Mouse (Mus musculus) stomach, postnatal 0 days (tissue): ENCODE results near the gene Asb17. TPM values are rescaled to one million over a fixed set of nuclear protein-coding genes. Genes with fewer than 3 reads are reported as not detected.
A peak's percentile ranks its signal among the peaks of the same experiment; 100 is the strongest.

ENCODE experiments used
- ATAC-seq: fragments of 200-750 bp; cut with Nextera tagmentation; 2 replicates; pipeline ENCODE4 v1.8.0; 2017; ENCODE audit not compliant: low FRiP score, low TSS enrichment
- DNase-seq: peaks from one replicate; pipeline ENCODE4 v3.0.0-alpha.2; 2016; ENCODE audit warnings: low spot score
- H3K27ac ChIP-seq: fragments of 300-500 bp; sonication (generic); replicated peaks from 2 replicates; pipeline ENCODE4 v1.5.1; 2014; ENCODE audit warnings: mild to moderate bottlenecking, control low read depth
- H3K27me3 ChIP-seq: fragments of 300-500 bp; sonication (generic); 2 replicates; pipeline ENCODE4 v1.6.1; 2014; ENCODE audit warnings: low read length; ENCODE audit not compliant: control insufficient read depth, insufficient read depth
- H3K36me3 ChIP-seq: fragments of 300-500 bp; sonication (generic); 2 replicates; pipeline ENCODE4 v1.6.1; 2014; ENCODE audit warnings: low read length, mixed read lengths; ENCODE audit not compliant: control insufficient read depth, insufficient read depth
- H3K4me1 ChIP-seq: fragments of 300-500 bp; sonication (generic); replicated peaks from 2 replicates; pipeline ENCODE4 v1.6.1; 2014; ENCODE audit warnings: antibody characterized with exemption; ENCODE audit not compliant: control insufficient read depth, insufficient read depth
- H3K4me2 ChIP-seq: fragments of 300-500 bp; sonication (generic); replicated peaks from 2 replicates; pipeline ENCODE4 v1.6.1; 2014; ENCODE audit warnings: low read depth, mild to moderate bottlenecking, control low read depth, moderate library complexity
- H3K4me3 ChIP-seq: fragments of 300-500 bp; sonication (generic); 2 replicates; pipeline ENCODE4 v1.5.1; 2014; ENCODE audit warnings: low read depth, low read length, control low read depth
- H3K9ac ChIP-seq: fragments of 300-500 bp; sonication (generic); 2 replicates; pipeline ENCODE4 v1.6.1; 2014; ENCODE audit warnings: mild to moderate bottlenecking, low read length, control low read depth, mixed read lengths
- H3K9me3 ChIP-seq: fragments of 300-500 bp; sonication (generic); 2 replicates; pipeline ENCODE4 v1.6.1; 2016; ENCODE audit warnings: low read length; ENCODE audit not compliant: control insufficient read depth
- CTCF ChIP-seq: IDR thresholded peaks from 2 replicates; pipeline ENCODE4 v1.5.1; 2016; ENCODE audit warnings: antibody characterized with exemption, low read depth, mild to moderate bottlenecking, moderate library complexity
- EP300 ChIP-seq: optimal IDR thresholded peaks from 2 replicates; pipeline ENCODE3; 2016; ENCODE audit warnings: antibody characterized with exemption
- WGBS: fragments of 180-500 bp; shearing (Covaris S2); extraction: QIAGEN DNeasy Blood & Tissue Kit; methylation state at CpG from one replicate; pipeline ENCODE4 v1.1.7; 2014; 5-methylcytosine and 5-hydroxymethylcytosine counted together
- polyA plus RNA-seq: library from polyadenylated mRNA; unstranded; fragments of >200 nt; fragmentation: Nextera tagmentation; extraction: Ambion mirVana; gene quantifications from 2 replicates; pipeline ENCODE4 v1.2.1, GENCODE M21; 2015

Asb17 gene
- polyA plus RNA-seq, 1 experiment from 2014 or later, result 0.12 TPM

DNA sequence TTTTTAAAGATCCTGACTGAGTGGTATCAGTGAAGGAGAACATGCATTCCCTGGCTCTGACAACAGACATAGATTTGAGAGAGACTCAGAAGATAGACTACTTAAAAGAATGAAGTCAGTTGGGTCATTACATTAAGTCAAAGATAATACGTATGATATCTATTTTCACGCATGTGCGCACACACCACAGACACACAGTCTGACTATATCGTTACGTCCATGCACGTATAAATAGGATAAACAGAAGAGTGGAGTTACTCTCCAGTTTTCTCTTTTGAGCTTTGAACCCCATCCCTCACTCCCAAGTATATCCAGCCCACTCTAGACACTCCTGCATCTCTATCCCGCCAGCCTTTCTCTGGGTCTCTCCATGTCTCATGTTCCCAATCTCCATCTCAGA is 40.0 kb upstream of the Asb17 start:
- Histone ChIP-seq H3K36me3 (no peaks in the 10 kb centered on the region), H3K9ac (no peak overlapping the region), H3K4me3 (no peak overlapping the region), H3K27ac (no peak overlapping the region), H3K4me2 (no peak overlapping the region), H3K4me1 (0 out of 2 replicates have a peak, but pooled peaks cover 2% of the 10 kb centered on the region), H3K9me3 (no peaks in the 10 kb centered on the region), H3K27me3 (no peaks in the 10 kb centered on the region)
- WGBS, result 90% methylated on average over 7 of the region's 7 CpGs
- no peak for TF ChIP-seq CTCF
- no peak for TF ChIP-seq EP300
- ATAC-seq (no peak), DNase-seq (no peak)

DNA sequence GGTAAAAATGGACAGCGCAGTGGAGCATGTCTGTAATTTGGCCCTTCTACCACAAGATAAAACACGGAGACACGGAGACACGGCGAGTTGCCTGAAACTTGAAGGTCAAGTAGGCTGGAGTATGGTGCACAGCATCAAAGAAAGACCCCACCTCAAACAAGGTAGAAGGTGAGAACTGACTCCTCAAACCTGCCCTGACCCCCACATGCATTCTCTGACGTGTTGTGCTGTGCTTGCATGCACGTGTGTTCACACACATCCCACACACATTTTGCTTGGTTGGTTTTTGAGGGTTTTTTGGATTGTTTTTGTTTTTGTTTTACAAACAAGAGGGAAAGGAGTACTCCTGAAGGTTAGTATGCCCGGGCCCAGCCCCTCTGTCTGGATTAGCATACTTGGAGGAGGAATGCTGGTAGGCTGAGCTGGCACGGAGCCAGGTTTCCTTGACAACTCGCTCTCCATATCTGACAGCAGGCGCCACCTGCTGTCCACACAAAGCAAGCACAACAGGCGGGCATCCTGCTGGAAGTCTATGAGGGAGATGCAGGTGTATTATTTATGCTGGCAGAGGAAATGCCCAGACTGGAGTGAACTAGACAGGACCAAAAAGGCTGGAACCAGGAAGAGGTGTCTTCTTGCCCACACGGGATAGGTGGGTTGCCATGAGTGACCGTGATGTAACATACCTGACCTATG is 37.8 kb upstream of the Asb17 start:
- Histone ChIP-seq H3K27ac (no peak overlapping the region), H3K27me3 (no peaks in the 10 kb centered on the region), H3K4me1 (0 out of 2 replicates have a peak, but pooled peaks cover 2% of the 10 kb centered on the region), H3K9me3 (no peaks in the 10 kb centered on the region), H3K4me3 (no peak overlapping the region), H3K9ac (no peak overlapping the region), H3K4me2 (no peak overlapping the region), H3K36me3 (no peaks in the 10 kb centered on the region)
- ATAC-seq (peak; percentile 77), DNase-seq (peak; percentile 91)
- TF ChIP-seq CTCF (peak; percentile 96), EP300 (no peak)
- 32% methylated on average over 14 of the region's 14 CpGs for WGBS

DNA sequence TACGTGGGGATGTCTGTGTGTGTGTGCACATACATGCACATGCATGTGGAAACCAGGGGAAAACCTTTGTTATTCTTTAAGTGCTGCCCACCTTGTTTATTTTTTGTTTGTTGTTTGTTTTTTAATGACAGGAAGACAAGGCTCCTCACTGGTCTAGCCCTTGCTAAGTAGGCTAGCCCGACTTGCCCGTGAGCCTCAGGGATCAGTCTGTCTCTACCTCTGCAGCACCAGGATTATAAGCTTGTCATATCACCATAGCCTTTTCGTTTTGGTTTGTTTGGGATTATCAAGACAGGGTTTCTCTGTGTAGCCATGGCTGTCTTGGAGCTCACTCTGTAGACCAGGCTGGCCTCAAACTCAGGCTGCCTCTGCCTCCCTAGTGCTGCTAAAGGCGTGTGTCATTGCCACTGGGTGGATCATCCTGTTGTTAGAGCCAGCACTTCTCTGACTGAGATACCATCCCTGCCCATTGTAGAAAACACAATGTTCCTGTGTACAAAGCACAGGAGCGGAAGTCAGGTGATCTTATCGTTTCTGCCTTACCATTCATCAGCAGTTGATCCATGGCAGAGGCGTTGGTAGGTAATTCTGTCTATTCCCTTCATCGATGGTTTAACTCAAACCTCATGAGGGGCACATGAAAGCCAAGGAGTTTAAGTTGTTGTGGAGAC is 37.1 kb upstream of the Asb17 start:
- Histone ChIP-seq H3K27ac (no peak overlapping the region), H3K9ac (no peak overlapping the region), H3K36me3 (no peaks in the 10 kb centered on the region), H3K27me3 (no peaks in the 10 kb centered on the region), H3K4me1 (0 out of 2 replicates have a peak, but pooled peaks cover 2% of the 10 kb centered on the region), H3K9me3 (no peaks in the 10 kb centered on the region), H3K4me2 (no peak overlapping the region), H3K4me3 (no peak overlapping the region)
- no peak for TF ChIP-seq EP300
- TF ChIP-seq CTCF, result no peak
- DNase-seq, result no peak
- WGBS, result 85% methylated on average over 9 of the region's 9 CpGs
- ATAC-seq, result no peak

DNA sequence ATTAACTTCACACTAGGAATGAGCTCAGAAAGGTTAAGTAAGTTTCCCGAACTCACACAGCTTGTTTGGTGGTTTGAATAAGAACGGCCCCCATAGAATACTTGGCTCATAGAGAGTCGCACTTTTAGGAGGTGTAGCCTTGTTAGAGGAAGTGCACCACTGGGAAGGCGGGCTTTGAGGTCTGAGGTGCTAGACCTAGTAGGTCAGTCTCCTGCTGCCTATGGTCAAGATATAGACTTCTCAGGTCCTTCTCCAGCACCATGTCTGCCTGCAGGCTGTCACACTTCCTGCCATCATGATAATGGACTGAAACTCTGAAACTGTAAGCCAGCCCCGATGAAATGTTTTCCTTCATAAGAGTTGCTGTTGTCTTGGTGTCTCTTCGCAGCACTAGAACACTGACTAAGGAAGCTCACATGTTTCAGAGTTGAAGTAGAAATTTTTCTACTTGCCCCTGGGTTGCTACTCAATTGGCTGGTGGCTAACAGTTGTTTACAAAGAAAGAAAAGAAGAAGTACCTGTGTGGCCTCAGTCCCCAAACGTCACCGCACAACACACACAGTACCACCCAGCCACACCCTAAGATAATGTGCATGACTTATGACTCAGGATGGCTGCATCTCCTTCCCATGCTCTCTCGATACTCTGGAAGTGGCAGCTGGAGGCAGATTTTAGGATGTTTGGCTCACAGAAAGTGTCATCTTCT is 36.4 kb upstream of the Asb17 start:
- no peak for TF ChIP-seq CTCF
- no peak for TF ChIP-seq EP300
- no peak overlapping the region for H3K27ac ChIP-seq
- DNase-seq (no peak), ATAC-seq (no peak)
- WGBS, result 77% methylated on average over 9 of the region's 9 CpGs
- no peaks in the 10 kb centered on the region for H3K36me3 ChIP-seq
- H3K4me2 ChIP-seq, result no peak overlapping the region
- no peaks in the 10 kb centered on the region for H3K27me3 ChIP-seq
- H3K4me1 ChIP-seq, result 0 out of 2 replicates have a peak, but pooled peaks cover 2% of the 10 kb centered on the region
- no peaks in the 10 kb centered on the region for H3K9me3 ChIP-seq
- no peak overlapping the region for H3K4me3 ChIP-seq
- no peak overlapping the region for H3K9ac ChIP-seq

DNA sequence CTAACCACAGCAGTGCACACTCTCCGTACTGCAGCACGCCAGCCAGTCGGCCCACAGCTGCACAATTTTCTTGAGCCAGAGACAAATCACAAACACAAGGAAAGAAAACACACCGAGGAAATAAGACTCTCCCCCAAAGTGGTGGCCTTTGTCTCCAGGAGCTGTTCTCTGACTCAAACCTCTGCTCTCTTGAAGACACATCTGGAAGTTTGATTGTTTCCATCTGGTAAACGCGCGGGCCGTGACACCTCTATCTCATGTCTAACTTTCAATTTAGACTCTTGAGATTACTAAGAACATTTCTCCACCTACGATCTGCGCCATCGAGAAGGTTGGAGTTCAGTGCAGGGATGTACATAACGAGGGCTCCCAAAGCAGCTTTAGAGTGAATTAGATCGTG is 35.6 kb upstream of the Asb17 start:
- Histone ChIP-seq H3K27ac (no peak overlapping the region), H3K4me3 (no peak overlapping the region), H3K27me3 (no peaks in the 10 kb centered on the region), H3K36me3 (no peaks in the 10 kb centered on the region), H3K4me1 (0 out of 2 replicates have a peak, but pooled peaks cover 2% of the 10 kb centered on the region), H3K9me3 (no peaks in the 10 kb centered on the region), H3K4me2 (no peak overlapping the region), H3K9ac (no peak overlapping the region)
- TF ChIP-seq CTCF, result no peak
- TF ChIP-seq EP300, result no peak
- DNase-seq (no peak), ATAC-seq (no peak)
- 70% methylated on average over 13 of the region's 13 CpGs for WGBS

DNA sequence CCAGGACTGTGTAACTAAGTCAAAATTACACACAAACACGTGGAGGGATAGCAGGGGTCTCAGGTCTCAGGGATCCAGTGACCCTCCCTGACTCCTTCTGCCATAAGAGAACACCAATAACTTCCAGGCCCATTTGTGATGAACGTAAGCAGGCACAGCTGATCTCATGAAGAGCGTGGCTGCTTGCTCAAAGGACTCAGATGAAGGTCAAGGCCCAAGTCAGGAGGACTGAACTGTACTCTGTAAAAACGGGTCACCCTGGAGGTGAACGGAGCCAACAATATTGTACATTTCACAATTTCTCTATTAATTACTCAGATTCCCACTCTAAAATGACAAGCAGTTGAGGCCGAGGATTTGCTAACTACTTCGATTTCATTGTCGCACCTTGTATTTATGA is 30.0 kb upstream of the Asb17 start:
- Histone ChIP-seq H3K9ac (no peak overlapping the region), H3K36me3 (no peaks in the 10 kb centered on the region), H3K4me1 (no peaks in the 10 kb centered on the region), H3K4me2 (no peak overlapping the region), H3K27ac (no peak overlapping the region), H3K9me3 (no peaks in the 10 kb centered on the region), H3K27me3 (no peaks in the 10 kb centered on the region), H3K4me3 (no peak overlapping the region)
- ATAC-seq (no peak), DNase-seq (no peak)
- 89% methylated on average over 8 of the region's 8 CpGs for WGBS
- TF ChIP-seq CTCF (no peak), EP300 (no peak)
